Mouse (Mus musculus): ENCODE results near the gene Nkiras2. TPM values are rescaled to one million over a fixed set of nuclear protein-coding genes. Genes with fewer than 3 reads are reported as not detected.
"Not testable (repeated sequence)": the region's sequence is repeated elsewhere in the genome, so short reads cannot be mapped to it uniquely, and the experiment has no call there.

Nkiras2 gene
- total RNA-seq, 2 experiments from 2014 or later, result 31.2 to 31.8 TPM

DNA sequence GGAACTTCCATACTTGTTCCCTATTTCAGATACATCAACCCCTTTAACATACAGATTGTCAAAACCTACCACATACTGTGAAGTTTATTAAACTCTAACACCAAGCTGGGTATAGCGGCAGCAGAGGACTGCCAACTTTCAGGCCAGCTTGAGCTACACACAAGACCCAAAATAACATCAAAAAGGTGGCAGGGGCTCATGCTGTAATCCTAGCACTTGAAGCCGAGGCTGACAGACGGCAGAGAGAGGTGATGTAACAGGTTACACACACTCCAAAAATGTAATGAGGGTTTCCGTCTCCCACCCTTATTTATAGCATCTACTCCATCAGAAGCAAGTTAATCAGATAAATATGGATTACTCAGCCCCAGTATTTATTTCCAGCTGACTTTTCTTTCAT, 23.5 kb upstream of the Nkiras2 start:
- no peak for DNase-seq (ENCODE audit: low spot score in 2 of 2)

DNA sequence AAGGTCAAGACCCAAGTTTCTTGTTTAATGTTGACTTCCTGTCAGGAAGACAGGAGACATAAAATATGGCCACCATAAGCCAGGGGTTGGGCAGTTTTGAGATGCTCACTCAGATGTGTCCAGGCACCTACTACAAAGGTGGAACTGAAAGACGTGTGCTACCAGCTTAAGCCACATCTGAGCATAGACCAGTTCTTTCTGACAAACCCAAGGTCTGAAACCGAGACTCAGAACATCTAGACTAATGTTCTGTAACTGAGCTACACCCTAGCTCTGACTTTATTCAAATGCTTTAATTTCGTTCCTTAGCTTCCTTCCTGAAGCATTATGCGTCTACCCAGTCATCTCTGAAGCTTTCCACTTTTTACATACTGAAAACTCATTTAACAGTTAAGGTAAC, 21.0 kb upstream of the Nkiras2 start:
- DNase-seq (ENCODE audit: low spot score in 2 of 2), result no peak

DNA sequence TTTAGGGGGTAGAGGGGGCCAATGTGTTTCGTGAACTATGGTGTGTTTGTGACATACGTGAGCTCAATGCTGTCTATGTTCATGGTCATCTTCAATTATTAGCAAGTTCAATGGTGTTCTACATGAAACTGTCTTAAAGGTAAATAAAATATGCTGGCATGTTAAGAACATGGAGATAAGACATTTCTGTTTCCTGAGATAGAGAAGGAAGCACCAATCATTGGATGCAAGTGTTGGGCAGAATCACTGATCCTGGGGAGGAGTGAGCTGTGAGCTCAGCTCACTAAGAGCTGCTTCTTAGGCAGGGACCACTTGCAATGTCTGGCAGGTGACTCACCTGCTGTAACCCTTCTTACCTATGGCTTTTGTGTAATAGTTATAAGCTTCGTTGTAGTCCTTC, 17.7 kb upstream of the Nkiras2 start:
- no peak for DNase-seq (ENCODE audit: low spot score in 2 of 2)

DNA sequence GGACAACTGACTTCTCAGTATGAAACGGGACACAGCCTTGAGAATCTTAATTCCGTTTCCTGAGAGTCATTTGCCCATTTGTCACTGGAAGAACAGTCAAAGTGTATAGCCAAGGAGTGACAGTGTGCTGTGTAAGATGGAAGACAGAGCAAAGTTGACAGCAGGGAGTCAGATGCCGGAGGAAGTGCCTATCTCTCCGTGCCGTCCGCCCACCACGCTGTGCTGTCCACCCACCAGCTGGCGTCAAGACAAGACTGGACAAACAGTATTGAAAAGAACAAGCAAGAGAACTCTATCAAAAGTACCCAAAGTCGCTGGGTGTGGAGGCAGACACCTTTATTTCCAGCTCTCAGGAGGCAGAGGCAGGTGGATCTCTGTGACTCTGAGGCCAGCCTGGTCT, 15.9 kb upstream of the Nkiras2 start:
- no peak for DNase-seq (ENCODE audit: low spot score in 2 of 2)

DNA sequence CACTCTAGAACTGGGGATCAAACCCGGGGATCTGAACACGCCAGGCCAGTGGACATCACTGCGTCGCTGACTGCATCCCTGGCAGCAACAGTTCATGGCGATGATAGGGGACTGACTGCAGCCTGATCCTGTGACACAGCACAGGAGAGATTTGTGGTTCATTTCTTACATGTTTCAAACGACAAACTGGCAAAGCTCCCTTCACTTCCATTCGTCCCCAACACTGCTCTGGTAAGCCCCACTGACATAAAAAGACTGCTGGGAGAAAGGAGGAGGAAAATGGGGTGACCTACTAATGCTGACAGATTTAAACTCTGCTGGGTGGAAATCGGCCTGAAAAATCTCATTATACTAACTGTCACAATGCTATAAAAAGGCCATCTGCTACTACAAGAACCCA, 15.2 kb upstream of the Nkiras2 start:
- DNase-seq (ENCODE audit: low spot score in 2 of 2), result no peak

DNA sequence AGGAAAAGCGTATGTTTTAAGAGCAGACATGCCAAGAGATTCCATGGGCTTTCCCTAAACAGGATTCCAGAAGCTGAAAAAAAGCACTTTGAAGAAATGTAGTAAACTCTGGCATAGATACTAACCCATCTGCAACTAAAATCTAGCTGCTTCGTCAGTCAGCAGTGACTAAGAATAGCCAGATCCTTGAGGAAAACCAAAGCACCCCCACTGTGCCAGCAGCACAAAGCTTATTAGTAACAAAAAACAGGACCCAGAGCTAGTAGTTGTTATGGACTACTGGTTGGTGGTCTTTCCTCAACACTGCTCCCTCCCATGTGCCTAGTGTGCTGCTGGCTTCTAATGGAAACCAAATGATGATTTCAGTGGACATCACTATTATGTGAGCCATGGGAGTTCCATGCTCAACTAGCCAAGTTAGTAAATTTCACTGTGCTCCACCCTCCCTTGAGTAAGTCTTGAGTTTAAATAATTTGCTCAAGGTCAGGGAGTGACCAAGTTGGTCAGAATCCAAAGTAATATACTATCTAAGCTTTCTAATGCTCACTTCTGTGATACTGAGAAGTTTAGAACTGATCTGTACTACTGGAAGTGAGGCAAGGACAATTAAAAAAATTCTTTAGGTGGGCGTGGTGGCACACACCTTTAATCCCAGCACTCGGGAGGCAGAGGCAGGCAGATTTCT, 14.6 kb upstream of the Nkiras2 start:
- no peak for DNase-seq (ENCODE audit: low spot score in 2 of 2)

DNA sequence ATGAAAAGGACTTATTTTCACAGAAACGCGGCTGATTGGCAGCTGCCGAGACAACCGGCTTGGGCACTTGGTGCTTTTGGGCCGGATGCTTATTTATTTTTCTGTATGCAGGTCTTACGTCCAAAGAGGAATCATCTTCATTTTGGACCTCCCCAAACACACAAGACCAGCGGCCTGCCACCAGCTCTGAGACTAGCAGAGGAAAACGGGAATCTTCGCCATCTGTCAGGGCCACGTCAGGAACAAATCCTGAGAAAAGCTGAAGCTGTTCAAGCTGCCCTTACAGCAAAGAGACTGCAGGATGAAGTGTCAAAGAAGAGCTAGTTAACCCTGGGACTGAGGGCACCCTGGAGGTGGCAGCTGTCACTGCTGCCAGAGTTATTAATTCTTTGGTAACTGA, 13.6 kb upstream of the Nkiras2 start:
- DNase-seq (ENCODE audit: low spot score in 2 of 2), result no peak

DNA sequence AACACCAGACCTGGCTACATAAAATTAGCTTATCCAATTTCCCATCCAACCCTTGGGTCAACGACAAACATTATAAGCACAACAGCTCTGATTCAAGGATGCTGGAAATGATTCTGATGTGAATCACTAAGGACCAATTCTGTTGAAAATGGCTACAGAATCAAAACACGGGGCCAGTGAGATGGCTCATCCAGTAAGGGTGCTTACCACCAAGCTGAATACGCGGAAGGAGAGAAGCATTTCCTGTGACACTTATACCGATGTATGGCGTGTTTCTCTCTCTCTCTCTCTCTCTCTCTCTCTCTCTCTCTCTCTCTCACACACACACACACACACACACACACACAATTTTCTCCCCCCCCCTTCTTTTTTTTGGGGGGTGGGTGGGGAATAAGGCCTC, 11.9 kb upstream of the Nkiras2 start:
- no peak for DNase-seq (ENCODE audit: low spot score in 2 of 2)

DNA sequence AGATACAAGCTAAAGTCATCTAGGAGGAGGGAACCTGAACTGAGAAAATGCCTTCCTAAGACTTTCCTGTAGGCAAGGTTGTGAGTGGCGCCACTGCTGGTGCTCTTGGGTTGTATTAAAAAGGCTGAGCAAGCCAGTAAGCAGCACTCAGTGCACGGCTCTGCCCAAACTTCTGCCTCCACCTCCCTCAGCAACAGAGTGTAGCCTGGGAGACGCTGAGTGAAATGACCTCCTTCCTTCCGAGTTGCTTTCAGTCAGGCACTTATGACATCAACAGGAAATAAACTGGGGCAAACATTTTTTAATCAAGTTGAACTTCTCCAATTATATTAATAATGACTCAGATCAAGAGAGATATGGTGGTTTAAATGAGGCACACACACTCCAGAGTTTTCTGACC, 10.2 kb upstream of the Nkiras2 start:
- no peak for DNase-seq (ENCODE audit: low spot score in 2 of 2)

DNA sequence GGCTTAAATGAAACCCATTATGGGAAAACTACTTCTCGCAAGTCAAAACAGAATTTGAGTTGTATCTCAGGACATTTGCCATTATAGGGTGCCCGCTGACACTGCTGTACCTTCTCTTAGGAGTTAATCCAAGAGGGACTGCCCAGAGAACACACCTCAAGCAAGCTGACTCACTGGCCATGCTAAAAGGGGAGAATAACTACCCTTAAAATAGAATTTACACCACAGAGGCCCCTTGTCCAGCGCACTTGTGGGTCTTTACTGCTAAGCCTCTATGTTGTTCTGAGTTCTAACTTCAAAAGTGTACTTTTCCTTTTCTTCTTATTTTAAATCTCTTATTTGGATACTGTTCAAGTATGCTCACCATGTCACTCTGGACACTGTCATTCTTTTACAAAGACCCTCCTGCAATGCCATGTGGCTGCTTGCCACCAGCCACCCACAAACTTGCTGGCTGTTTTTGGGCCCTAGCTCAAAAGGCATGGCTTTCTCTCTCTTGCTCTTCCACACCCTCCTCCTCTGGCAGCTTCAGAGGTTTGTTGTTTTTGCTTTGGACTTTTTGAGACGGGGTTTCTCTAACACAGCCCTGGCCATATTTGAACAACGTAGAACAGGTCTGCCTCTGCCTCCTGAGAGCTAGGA, 9.6 kb upstream of the Nkiras2 start:
- no peak for DNase-seq (ENCODE audit: low spot score in 2 of 2)

DNA sequence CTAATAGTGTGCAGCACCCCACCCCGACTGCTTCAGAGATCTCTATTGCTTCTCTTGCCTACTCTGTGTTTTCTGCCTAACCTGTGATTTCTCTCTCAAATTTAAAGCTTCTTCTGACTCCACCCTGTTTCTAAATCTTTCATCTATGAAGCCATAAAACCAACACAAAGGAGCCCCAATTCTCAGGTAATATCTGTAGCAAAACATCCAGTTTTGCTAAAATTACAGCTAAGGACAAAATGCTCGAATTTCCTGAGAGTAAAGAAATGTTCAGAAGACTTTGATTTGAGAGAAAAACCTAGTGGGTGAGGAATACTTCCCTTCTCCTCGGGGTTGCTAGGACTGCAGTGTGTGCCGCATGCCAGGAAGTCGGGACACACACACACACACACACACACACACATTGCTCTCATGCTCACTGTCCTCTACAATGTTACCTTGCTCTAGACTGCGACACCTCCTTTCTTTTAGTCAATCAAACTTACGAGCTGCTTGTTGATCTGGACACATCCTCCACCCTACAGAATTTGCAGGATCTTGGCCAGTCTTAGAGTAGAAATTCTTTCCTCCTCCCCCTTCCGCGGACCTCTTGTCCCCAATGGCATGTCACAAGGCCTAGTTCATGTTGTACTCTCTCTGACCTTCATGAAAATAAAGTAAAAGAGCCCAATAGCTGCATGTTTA, 8.9 kb upstream of the Nkiras2 start:
- DNase-seq (ENCODE audit: low spot score in 2 of 2), result no peak

DNA sequence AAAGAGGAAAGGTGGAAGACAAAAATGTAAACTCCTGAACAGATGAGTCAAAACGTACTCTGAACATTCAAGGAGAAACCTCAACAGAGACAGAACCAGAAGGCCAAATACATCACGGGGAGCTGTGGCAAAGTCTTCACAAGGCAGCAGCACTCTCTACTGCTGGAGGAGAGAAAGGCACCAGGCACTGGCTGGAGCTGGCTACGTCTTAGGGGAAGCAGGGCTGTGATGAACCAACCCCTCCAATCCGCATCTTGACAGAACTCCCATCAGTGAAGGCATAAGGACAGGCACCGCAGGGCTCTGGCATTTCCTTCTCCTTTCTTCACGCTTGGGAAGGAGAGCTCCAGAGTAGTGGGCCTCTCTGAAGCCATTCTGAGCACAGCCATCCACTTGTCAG, 7.4 kb upstream of the Nkiras2 start:
- no peak for DNase-seq (ENCODE audit: low spot score in 2 of 2)

DNA sequence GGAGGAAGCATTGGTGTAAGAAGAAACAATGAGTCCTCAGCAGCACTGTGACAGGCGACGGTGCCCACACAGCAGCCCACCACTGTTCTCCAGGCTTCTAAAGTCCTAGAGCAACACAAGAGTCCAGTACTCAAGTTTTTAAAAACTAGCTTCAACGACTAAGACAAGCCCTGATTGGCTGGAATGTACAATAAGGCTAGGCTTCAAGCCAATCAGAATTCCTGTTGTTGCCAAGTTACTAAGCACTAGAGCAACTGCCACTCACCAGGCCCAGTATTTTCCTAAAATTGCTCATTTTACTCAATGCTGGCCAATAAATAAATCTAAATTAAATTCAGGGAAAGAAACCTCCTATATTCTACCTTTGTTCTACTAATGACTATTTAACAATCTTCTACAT, 5.8 kb upstream of the Nkiras2 start:
- no peak for DNase-seq (ENCODE audit: low spot score in 2 of 2)

DNA sequence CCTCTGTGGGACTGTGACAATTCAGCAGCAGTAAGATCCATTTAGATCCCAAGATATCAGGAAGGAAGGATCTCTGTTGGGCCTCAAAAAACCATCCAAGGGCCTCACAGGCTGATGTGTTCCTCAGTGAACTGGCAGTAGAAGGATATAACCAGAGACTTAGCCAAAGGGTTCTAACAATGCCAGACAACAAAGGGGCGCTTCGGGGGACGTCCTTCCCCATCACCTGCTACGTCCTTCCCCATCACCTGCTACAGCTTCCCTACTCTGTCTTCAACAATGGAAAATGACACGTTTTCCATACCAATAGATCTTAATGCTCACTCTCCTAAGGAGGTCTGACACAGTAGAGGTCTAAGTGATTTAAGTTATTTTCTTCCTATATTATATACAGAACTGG, 2.7 kb upstream of the Nkiras2 start:
- DNase-seq (ENCODE audit: low spot score in 2 of 2), result no peak

DNA sequence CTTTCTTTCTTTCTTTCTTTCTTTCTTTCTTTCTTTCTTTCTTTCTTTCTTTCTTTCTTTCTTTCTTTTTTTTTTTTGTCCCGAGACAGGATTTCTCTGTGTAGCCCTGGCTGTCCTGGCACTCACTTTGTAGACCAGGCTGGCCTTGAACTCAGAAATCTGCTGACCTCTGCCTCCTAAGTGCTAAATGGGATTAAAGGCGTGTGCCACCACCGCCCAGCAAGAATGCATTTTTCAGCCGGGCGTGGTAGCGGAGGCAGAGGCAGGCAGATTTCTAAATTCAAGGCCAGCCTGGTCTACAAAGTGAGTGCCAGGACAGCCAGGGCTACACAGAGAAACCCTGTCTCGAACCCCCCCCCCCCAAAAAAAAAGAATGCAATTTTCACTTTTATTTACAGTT, 2.2 kb upstream of the Nkiras2 start:
- DNase-seq (ENCODE audit: low spot score in 2 of 2), result not testable (repeated sequence)

DNA sequence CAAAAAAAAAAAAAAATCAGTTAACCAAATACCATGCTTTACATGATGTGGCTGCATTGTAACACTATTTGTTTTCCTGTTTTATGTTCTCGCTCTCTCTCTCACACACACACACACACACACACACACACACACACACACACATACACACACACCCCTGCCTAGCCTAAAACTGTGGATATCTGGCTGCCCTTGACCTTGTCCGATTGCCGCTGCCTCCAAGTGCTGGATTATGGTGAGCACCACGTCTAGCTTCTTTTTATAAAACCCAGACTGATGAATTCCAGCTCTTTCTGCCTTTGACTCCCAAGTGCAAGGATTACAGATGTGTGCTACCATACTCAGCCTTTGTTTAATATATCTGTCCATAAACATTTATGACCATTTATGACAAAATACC, 1.6 kb upstream of the Nkiras2 start:
- no peak for DNase-seq (ENCODE audit: low spot score in 2 of 2)

DNA sequence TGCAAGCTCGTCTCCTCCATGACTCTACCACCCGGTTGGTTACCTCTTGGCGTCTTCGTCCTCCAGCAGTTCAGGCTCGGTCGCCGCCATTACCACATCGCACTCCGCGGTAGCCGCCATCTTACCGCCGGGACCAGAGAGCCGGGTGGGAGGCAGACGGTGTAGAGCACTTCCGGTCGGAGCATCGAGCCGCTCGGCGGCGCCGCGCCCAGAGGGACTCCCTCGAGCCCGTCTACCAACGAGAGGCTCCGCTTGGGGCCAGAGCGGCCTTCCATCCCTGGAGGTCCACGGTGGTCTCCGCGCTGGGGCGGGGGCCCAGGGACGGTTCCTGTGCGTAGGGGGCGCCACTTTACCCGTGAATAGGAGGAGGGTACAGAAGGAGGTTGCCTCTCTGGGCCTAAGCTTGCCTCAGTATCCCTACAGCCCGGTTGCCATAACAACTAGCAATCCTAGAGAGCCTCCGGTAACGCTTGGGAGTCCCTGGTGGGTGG, 486 bp downstream of the Nkiras2 start:
- peak; percentile 89 to 91 for DNase-seq (ENCODE audit: low spot score in 2 of 2)

DNA sequence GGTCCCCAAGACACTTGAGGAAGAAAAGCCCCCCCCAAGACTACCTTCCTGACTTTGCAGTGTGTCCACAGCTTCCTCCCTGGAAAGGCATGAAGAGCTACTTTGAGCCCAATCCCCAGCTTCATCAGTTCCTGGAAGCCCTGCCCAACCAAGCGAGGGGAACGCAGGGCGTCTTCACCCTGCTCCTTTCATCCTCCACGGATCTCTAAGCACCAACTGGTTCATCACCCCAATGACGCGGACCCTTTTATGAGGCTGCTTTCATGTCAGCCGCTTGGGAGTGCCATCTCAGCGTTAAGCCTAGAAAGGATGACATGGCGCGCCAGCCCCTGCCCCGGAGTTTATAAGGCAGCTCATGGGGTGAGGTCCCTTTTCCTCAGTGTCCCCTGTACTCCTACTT, 938 bp downstream of the Nkiras2 start, which contains the start of gene Dnajc7:
Gene Dnajc7 (minus strand): TSS at position 187 of the 400 bp plus-strand sequence.
- no peak for DNase-seq (ENCODE audit: low spot score in 2 of 2)

DNA sequence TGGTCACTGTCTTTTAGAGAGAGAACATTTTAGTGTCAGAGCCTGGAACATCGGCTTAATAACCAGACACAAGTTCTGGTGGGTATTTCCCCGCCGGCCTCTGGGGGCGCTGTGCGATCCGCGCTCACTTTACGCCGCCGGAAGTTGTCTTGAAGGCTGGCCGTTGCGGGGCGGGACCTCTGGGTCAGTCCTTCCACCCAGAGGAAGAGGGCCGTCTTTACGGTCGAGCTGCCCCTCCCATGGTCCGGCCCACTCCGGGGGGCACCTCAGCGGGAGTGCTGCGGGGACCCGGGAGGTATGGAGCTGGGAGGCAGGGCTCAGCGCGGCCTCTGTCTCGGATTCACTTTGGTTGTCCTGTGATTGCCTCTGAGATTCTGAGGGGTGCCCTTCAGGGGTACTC, 3.7 kb downstream of the Nkiras2 start:
- DNase-seq (ENCODE audit: low spot score in 2 of 2), result peak; percentile 96 to 97

DNA sequence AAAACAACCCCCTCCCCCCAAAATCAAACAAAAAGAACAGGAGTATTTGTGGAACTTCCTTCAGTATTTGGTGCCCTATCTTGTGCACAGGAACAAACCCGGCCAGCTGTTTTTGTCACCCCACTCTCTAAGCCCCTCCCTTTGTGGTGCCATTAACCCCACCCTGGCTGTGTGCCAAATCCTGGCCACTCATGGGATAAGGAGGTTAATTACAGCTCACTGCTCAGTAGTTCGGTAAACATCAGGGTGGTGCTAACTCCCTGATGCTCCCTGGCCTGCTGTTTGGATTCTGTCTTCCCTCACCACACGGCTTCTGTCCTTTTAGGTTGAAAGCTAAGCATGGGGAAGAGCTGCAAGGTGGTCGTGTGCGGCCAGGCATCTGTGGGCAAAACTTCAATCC, 4.8 kb downstream of the Nkiras2 start:
- DNase-seq (ENCODE audit: low spot score in 2 of 2), result peak in 1 of 2 experiments; percentile 56

DNA sequence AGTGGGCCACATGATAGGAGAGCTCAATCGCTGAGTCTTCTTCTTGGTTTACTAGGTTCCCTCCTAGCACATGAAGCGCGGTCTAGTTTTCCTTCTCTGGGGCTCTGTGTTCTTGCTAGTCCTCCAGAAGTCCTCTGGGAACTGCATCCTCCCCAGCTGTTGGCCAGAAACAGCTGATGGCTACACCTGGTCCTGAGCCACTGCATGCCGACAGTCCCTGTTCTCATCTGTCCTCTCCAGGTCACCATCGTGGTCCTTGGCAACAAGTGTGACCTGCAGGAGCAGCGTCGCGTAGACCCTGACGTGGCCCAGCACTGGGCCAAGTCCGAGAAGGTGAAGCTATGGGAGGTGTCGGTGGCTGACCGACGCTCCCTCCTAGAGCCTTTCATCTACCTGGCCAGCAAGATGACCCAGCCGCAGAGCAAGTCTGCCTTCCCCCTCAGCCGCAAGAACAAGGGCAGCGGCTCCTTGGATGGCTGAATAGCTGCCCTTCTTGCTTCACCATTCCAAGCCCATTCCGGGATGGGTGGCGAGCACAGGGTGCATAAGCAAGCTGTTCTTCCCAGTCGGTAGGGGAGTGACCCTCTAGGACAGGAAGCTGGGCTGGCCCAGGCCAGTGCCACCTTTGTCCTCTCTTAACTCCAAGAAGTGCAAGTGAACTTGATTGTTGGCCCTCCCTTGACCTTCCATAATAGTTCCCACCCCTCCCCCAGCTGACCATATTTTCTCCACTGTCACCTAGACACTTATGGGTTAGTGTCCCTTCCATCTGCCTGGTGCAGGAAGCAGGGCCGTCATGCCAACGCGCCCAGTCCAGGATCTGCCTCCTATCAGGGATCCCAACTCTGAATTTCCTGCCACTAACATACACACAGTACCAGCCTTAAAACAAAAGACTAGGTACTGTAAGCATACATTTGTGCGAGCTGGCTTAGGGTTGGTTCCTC, 7.0 kb downstream of the Nkiras2 start:
- DNase-seq (ENCODE audit: low spot score in 2 of 2), result no peak

All from adrenal gland, adult 18-20 months (tissue).